Mouse (Mus musculus) heart, postnatal 0 days (tissue): ENCODE data around the gene Tdrd7.

ENCODE experiments used
- CTCF ChIP-seq: IDR thresholded peaks from 2 replicates; pipeline ENCODE4 v1.5.1; 2016; ENCODE audit warnings: antibody characterized with exemption, control low read depth, low read depth
- EP300 ChIP-seq: IDR thresholded peaks from 2 replicates; pipeline ENCODE4 v1.6.1; 2016; ENCODE audit warnings: antibody characterized with exemption, low read depth

DNA sequence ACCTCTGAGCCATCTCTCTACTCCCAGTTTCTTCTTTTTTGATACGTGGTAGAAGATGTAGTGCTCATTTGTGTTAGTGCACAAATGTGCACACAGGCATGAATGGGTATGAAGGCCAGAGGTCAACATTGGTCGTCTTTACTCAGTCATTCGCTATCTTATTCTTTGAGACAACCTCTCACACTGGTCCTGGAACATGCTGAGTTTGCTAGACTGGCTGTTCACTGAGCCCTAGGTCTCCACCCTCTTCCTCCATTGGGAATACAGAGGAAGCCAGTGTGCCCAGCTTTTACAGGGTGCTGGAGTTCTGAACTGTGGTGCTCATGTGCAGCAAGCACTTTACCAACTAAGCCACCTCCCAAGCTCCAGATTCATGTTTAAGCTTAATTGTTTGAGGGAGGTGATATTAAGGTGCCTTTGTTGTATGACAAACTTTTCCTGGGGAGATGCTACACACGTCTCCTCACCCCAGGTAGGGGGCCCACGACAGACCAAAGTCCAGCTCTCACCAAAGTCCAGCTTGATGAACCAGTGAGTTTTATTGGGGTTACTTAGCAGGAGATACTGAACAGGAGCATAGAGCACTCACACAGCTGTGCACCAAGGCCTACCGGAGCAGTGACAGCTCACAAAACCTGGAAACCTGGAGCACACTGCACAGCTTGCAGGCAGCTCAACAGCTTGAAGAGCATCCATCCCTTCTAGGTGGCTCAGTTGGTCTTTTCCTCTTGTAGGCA lies 12.0 kb downstream of the Tdrd7 start:
- TF ChIP-seq CTCF (no peak), EP300 (no peak)
